Mouse (Mus musculus) limb, embryonic 11.5 days (tissue): ENCODE results near the gene Mien1. TPM values are rescaled to one million over a fixed set of nuclear protein-coding genes. Genes with fewer than 3 reads are reported as not detected.

ENCODE experiments used
- ATAC-seq: fragments of 200-750 bp; cut with Nextera tagmentation; 2 replicates; pipeline ENCODE4 v1.8.0; 2017; ENCODE audit warnings: low read depth; ENCODE audit not compliant: insufficient number of reproducible peaks, low FRiP score, low TSS enrichment
- DNase-seq: peaks from one replicate; pipeline ENCODE4 v3.0.0-alpha.2; 2015; ENCODE audit warnings: low spot score
- H3K27ac ChIP-seq: fragments of 300-500 bp; sonication (generic); replicated peaks from 2 replicates; pipeline ENCODE4 v1.5.1; 2014; ENCODE audit warnings: low read depth, mild to moderate bottlenecking, low read length
- H3K27me3 ChIP-seq: fragments of 300-500 bp; sonication (generic); 2 replicates; pipeline ENCODE4 v1.6.1; 2014; ENCODE audit warnings: mild to moderate bottlenecking, low read length, mixed read lengths; ENCODE audit not compliant: control insufficient read depth, insufficient read depth
- H3K36me3 ChIP-seq: fragments of 300-500 bp; sonication (generic); 2 replicates; pipeline ENCODE4 v1.6.1; 2014; ENCODE audit warnings: mild to moderate bottlenecking, low read length, moderate library complexity, mixed read lengths; ENCODE audit not compliant: control insufficient read depth, insufficient read depth
- H3K4me1 ChIP-seq: fragments of 300-500 bp; sonication (generic); 2 replicates; pipeline ENCODE4 v1.6.1; 2014; ENCODE audit warnings: low read length, mixed read lengths; ENCODE audit not compliant: control insufficient read depth, insufficient read depth
- H3K4me2 ChIP-seq: fragments of 300-500 bp; sonication (generic); 2 replicates; pipeline ENCODE4 v1.6.1; 2014; ENCODE audit warnings: low read depth, mild to moderate bottlenecking, moderate library complexity; ENCODE audit not compliant: severe bottlenecking
- H3K4me3 ChIP-seq: fragments of 300-500 bp; sonication (generic); 2 replicates; pipeline ENCODE4 v1.5.1; 2014; ENCODE audit warnings: low read depth, low read length
- H3K9ac ChIP-seq: fragments of 300-500 bp; sonication (generic); 2 replicates; pipeline ENCODE4 v1.6.1; 2014; ENCODE audit warnings: mild to moderate bottlenecking, low read length
- H3K9me3 ChIP-seq: fragments of 300-500 bp; sonication (generic); 2 replicates; pipeline ENCODE4 v1.6.1; 2016; ENCODE audit warnings: low read length; ENCODE audit not compliant: control insufficient read depth
- WGBS: fragments of 180-500 bp; shearing (Covaris S2); extraction: QIAGEN DNeasy Blood & Tissue Kit; methylation state at CpG from one replicate; pipeline ENCODE4 v1.1.7; 2014; 5-methylcytosine and 5-hydroxymethylcytosine counted together
- polyA plus RNA-seq: library from polyadenylated mRNA; unstranded; fragments of >200 nt; fragmentation: Nextera tagmentation; extraction: Ambion mirVana; gene quantifications from 2 replicates; pipeline ENCODE4 v1.2.1, GENCODE M21; 2014

Mien1 gene
- polyA plus RNA-seq, 1 experiment from 2014 or later, result 75.4 TPM

- Histone ChIP-seq H3K27ac (no peak overlapping the region), H3K9ac (no peak overlapping the region), H3K4me2 (no peak overlapping the region), H3K27me3 (peaks cover 8% of the 10 kb centered on the region), H3K4me3 (no peak overlapping the region), H3K4me1 (no peaks in the 10 kb centered on the region), H3K36me3 (no peaks in the 10 kb centered on the region), H3K9me3 (no peaks in the 10 kb centered on the region)
- ATAC-seq, result no peak
- 89% methylated on average over 6 of the region's 6 CpGs for WGBS
- no peak for DNase-seq
These were observed 25.7 kb upstream of the Mien1 start for GRCm38 (mm10) chr11:98464516-98464915.

- Histone ChIP-seq H3K27me3 (peaks cover 14% of the 10 kb centered on the region), H3K4me1 (no peaks in the 10 kb centered on the region), H3K9me3 (no peaks in the 10 kb centered on the region), H3K4me2 (no peak overlapping the region), H3K4me3 (no peak overlapping the region), H3K27ac (no peak overlapping the region), H3K9ac (no peak overlapping the region), H3K36me3 (no peaks in the 10 kb centered on the region)
- WGBS, result 94% methylated on average over 9 of the region's 9 CpGs
- DNase-seq, result no peak
- no peak for ATAC-seq
These were observed 25.1 kb upstream of the Mien1 start for GRCm38 (mm10) chr11:98463911-98464310.

GRCm38 (mm10) chr11:98462255-98462654, 23.5 kb upstream of the Mien1 start:
- H3K36me3 ChIP-seq, result no peaks in the 10 kb centered on the region
- peaks cover 23% of the 10 kb centered on the region for H3K27me3 ChIP-seq
- H3K4me2 ChIP-seq, result no peak overlapping the region
- no peaks in the 10 kb centered on the region for H3K9me3 ChIP-seq
- H3K9ac ChIP-seq, result no peak overlapping the region
- WGBS, result 91% methylated on average over 6 of the region's 6 CpGs
- ATAC-seq (no peak), DNase-seq (no peak)
- no peaks in the 10 kb centered on the region; the same call in 1 of the 2 replicates for H3K4me1 ChIP-seq
- no peak overlapping the region for H3K27ac ChIP-seq
- no peak overlapping the region for H3K4me3 ChIP-seq

- no peak overlapping the region for H3K4me3 ChIP-seq
- H3K4me2 ChIP-seq, result no peak overlapping the region
- ATAC-seq (no peak), DNase-seq (no peak)
- no peaks in the 10 kb centered on the region for H3K36me3 ChIP-seq
- peaks cover 3% of the 10 kb centered on the region; the same call in 1 of the 2 replicates for H3K4me1 ChIP-seq
- H3K9ac ChIP-seq, result no peak overlapping the region
- no peaks in the 10 kb centered on the region for H3K9me3 ChIP-seq
- 48% methylated on average over 6 of the region's 6 CpGs for WGBS
- H3K27me3 ChIP-seq, result peaks cover 23% of the 10 kb centered on the region
- no peak overlapping the region for H3K27ac ChIP-seq
These were observed 22.4 kb upstream of the Mien1 start for GRCm38 (mm10) chr11:98461109-98461720.

GRCm38 (mm10) chr11:98459860-98460259, 21.1 kb upstream of the Mien1 start:
- H3K4me3 ChIP-seq, result no peak overlapping the region
- H3K9ac ChIP-seq, result no peak overlapping the region
- H3K36me3 ChIP-seq, result no peaks in the 10 kb centered on the region
- no peak overlapping the region for H3K4me2 ChIP-seq
- DNase-seq (no peak), ATAC-seq (no peak)
- H3K9me3 ChIP-seq, result no peaks in the 10 kb centered on the region
- peaks cover 3% of the 10 kb centered on the region; the same call in 1 of the 2 replicates for H3K4me1 ChIP-seq
- 83% methylated on average over 9 of the region's 9 CpGs for WGBS
- no peak overlapping the region for H3K27ac ChIP-seq
- peaks cover 23% of the 10 kb centered on the region for H3K27me3 ChIP-seq

- no peaks in the 10 kb centered on the region for H3K9me3 ChIP-seq
- no peak overlapping the region for H3K4me2 ChIP-seq
- DNase-seq (no peak), ATAC-seq (no peak)
- peaks cover 23% of the 10 kb centered on the region for H3K27me3 ChIP-seq
- no peak overlapping the region for H3K27ac ChIP-seq
- no peak overlapping the region for H3K4me3 ChIP-seq
- H3K9ac ChIP-seq, result no peak overlapping the region
- H3K4me1 ChIP-seq, result peaks cover 3% of the 10 kb centered on the region; the same call in 1 of the 2 replicates
- H3K36me3 ChIP-seq, result no peaks in the 10 kb centered on the region
- 13% methylated on average over 11 of the region's 11 CpGs for WGBS
These were observed 20.4 kb upstream of the Mien1 start for GRCm38 (mm10) chr11:98459071-98459741.

DNA sequence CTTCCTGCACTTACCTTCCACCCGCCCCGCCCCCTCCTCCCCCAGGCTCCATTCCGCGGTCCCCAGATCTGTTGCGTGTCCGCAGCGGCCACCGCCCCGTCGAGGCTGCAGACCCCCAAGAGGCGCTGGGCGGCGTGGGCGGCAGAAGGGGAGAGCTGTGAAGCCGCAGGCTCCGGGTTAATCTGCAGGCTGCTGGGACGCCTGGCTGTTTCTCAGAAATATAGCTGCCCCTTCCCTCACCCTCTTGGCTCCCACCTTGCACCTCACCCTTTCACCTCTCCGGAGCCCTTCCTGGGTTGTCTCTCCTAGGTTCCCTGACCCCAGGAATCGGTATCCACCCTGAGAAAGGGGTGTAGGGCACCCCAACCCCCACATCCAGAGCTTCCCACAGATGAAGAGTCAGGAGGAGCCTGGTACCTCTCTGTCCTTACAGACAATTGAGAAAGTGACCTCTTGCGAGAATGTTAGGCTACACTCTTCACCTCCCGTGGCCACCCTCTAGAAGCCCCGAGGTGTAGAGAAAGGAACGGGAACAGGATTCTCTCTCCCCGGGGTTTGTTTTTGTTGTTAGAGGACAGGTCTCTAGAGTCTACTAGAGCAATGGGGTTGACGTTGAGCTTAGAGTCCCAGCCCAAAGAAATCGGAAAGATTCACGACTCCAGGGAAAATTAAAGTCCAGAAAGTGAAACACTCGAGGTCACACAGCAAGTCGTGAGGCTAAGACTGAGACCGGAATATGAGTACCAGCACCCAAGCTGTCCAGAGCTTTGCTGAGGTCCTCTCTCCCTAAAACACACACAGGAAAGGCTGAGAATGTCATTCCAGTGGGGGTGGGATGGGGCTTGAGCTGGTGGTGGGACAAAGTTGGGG, 19.6 kb upstream of the Mien1 start:
- Histone ChIP-seq H3K36me3 (no peaks in the 10 kb centered on the region), H3K9ac (peak overlapping the region; percentile 67), H3K9me3 (no peaks in the 10 kb centered on the region), H3K27me3 (peaks cover 23% of the 10 kb centered on the region), H3K4me2 (peak overlapping the region; percentile 80), H3K4me3 (peak overlapping the region; percentile 48), H3K4me1 (peaks cover 3% of the 10 kb centered on the region; the same call in 1 of the 2 replicates), H3K27ac (no peak overlapping the region)
- 0 out of 2 replicates have a peak, but pooled peaks have one; percentile 3 for ATAC-seq
- WGBS, result 3% methylated on average over 24 of the region's 30 CpGs
- peak; percentile 27 for DNase-seq

GRCm38 (mm10) chr11:98457367-98458120, 18.8 kb upstream of the Mien1 start:
- peak; percentile 76 for ATAC-seq
- H3K4me1 ChIP-seq, result peaks cover 3% of the 10 kb centered on the region; the same call in 1 of the 2 replicates
- peak overlapping the region; percentile 48 for H3K4me3 ChIP-seq
- WGBS, result under 1% methylated on average over 47 of the region's 64 CpGs
- H3K27ac ChIP-seq, result no peak overlapping the region
- peak overlapping the region; percentile 67 for H3K9ac ChIP-seq
- no peaks in the 10 kb centered on the region for H3K36me3 ChIP-seq
- H3K27me3 ChIP-seq, result peaks cover 23% of the 10 kb centered on the region
- DNase-seq, result peak; percentile 95
- H3K9me3 ChIP-seq, result no peaks in the 10 kb centered on the region
- H3K4me2 ChIP-seq, result peak overlapping the region; percentile 80
